Mouse (Mus musculus): ENCODE data around the gene Limd2. TPM values are rescaled to one million over a fixed set of nuclear protein-coding genes. Genes with fewer than 3 reads are reported as not detected.
A peak's percentile ranks its signal among the peaks of the same experiment; 100 is the strongest.

Limd2 gene
- polyA plus RNA-seq, 1 experiment = 36.4 TPM

GRCm38 (mm10) chr11:106163546-106163945 lies 2.9 kb upstream of the Limd2 start:
- TF ChIP-seq CEBPB (IDR thresholded peaks at IDR 0.05; ENCODE audit: insufficient read depth, poor library complexity, severe bottlenecking) (no peak), TCF12 (IDR thresholded peaks at IDR 0.05; ENCODE audit: insufficient read depth, poor library complexity, severe bottlenecking) (no peak), POLR2A (IDR thresholded peaks at IDR 0.05; ENCODE audit: insufficient read length, low read depth) (no peak), REST (IDR thresholded peaks at IDR 0.05; ENCODE audit: insufficient read depth, insufficient read length) (no peak), USF1 (IDR thresholded peaks at IDR 0.05; ENCODE audit: low read depth) (no peak)
- Histone ChIP-seq H3K4me3 (no peak overlapping the region), H3K4me2 (ENCODE audit: low read depth) (no peak overlapping the region), H3K27me3 (ENCODE audit: control insufficient read depth, insufficient read depth, insufficient read length) (no peaks in the 10 kb centered on the region), H3K36me3 (ENCODE audit: control insufficient read depth, insufficient read depth) (peaks cover 6% of the 10 kb centered on the region), H3ac (ENCODE audit: control insufficient read depth, insufficient read length) (no peak overlapping the region), H3K79me2 (ENCODE audit: control insufficient read depth, insufficient read depth) (no peaks in the 10 kb centered on the region)

GRCm38 (mm10) chr11:106162237-106162636 lies 1.6 kb upstream of the Limd2 start:
- Histone ChIP-seq H3K4me2 (ENCODE audit: low read depth) (no peak overlapping the region), H3K79me2 (ENCODE audit: control insufficient read depth, insufficient read depth) (no peaks in the 10 kb centered on the region), H3K27me3 (ENCODE audit: control insufficient read depth, insufficient read depth, insufficient read length) (no peaks in the 10 kb centered on the region), H3K36me3 (ENCODE audit: control insufficient read depth, insufficient read depth) (no peaks in the 10 kb centered on the region), H3ac (ENCODE audit: control insufficient read depth, insufficient read length) (no peak overlapping the region), H3K4me3 (no peak overlapping the region)
- no peak for TF ChIP-seq E2F4 (IDR thresholded peaks at IDR 0.05; ENCODE audit: insufficient read depth)
- no peak for TF ChIP-seq TCF3 (IDR thresholded peaks at IDR 0.05; ENCODE audit: insufficient read length, low read depth)
- no peak for TF ChIP-seq POLR2AphosphoS2 (IDR thresholded peaks at IDR 0.05; ENCODE audit: insufficient read length, low read depth)
- TF ChIP-seq POLR2A (IDR thresholded peaks at IDR 0.05; ENCODE audit: insufficient read length, low read depth) = no peak
- TF ChIP-seq MAX (IDR thresholded peaks at IDR 0.05; ENCODE audit: low read depth) = no peak
- no peak for TF ChIP-seq MYOG (IDR thresholded peaks at IDR 0.05; ENCODE audit: control insufficient read depth in 1 of 3, insufficient read depth in 1 of 3, insufficient read length in 2 of 3, low read depth in 2 of 3)
- no peak for TF ChIP-seq TCF12 (IDR thresholded peaks at IDR 0.05; ENCODE audit: insufficient read depth, poor library complexity, severe bottlenecking)
- TF ChIP-seq REST (IDR thresholded peaks at IDR 0.05; ENCODE audit: insufficient read depth, insufficient read length) = no peak
- TF ChIP-seq USF1 (IDR thresholded peaks at IDR 0.05; ENCODE audit: low read depth) = no peak
- TF ChIP-seq CEBPB (IDR thresholded peaks at IDR 0.05; ENCODE audit: insufficient read depth, poor library complexity, severe bottlenecking) = no peak
- TF ChIP-seq MYOD1 (IDR thresholded peaks at IDR 0.05; ENCODE audit: control insufficient read depth in 1 of 3, insufficient read length in 2 of 3, low read depth in 2 of 3) = no peak
- TF ChIP-seq SRF (IDR thresholded peaks at IDR 0.05; ENCODE audit: control insufficient read depth, insufficient read length, low read depth) = no peak

DNA sequence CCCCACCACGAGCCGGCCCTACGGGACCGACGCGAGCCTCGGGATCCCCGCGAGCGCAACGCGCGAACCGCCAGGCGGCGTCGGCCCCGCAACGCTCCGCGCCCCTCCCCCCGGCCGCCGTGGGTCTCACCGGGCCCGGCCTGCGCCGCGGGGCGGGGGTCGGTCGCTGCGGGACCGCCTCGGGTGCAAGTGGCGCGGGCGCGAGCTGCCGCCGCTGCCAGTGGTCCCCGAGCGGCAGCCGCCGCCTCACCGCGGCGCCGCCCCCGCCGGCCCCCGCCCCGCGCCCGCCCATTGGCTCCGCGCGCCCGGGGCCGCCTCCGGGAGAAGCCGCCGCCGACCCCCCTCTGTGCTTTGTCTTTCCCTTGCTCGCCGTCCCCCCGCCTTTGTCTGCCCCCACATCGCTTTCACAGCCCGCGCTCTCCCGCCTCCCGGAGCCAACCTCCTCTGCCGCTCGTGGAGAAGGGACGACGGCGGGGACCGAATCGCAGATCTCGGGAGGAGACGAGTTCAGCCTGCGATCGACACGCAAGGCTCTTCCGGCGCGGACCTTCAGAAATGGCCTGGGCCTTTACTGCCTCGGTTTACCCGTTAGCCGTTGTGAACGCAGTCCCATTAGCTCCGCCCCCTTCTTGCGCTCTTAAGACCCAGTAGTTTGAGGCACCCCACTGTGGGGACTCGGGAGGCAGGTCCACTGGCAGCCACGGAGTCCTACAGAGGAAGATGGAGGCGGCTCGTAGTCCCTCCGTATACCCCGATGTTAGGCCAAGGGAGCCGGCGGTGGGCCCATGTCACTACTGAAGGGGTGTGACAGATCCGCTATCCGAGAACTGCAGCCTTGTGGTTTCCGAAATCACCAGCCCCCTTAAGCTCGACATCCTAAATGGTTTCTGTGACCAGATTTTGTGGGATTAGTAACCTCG lies 479 bp downstream of the Limd2 start:
- Histone ChIP-seq H3K27me3 (ENCODE audit: control insufficient read depth, insufficient read depth, insufficient read length) (no peaks in the 10 kb centered on the region), H3K4me2 (ENCODE audit: low read depth) (peak overlapping the region; percentile 94), H3K36me3 (ENCODE audit: control insufficient read depth, insufficient read depth) (no peaks in the 10 kb centered on the region), H3K79me2 (ENCODE audit: control insufficient read depth, insufficient read depth) (no peaks in the 10 kb centered on the region), H3K4me3 (peak overlapping the region; percentile 51), H3ac (ENCODE audit: control insufficient read depth, insufficient read length) (peak overlapping the region; percentile 67)
- TF ChIP-seq CEBPB (IDR thresholded peaks at IDR 0.05; ENCODE audit: insufficient read depth, poor library complexity, severe bottlenecking) = no peak
- TF ChIP-seq MYOD1 (IDR thresholded peaks at IDR 0.05; ENCODE audit: control insufficient read depth in 1 of 3, insufficient read length in 2 of 3, low read depth in 2 of 3) = peak in 1 of 3 experiments; percentile 2
- peak; percentile 77 for TF ChIP-seq POLR2A (IDR thresholded peaks at IDR 0.05; ENCODE audit: insufficient read length, low read depth)
- TF ChIP-seq MYOG (IDR thresholded peaks at IDR 0.05; ENCODE audit: control insufficient read depth in 1 of 3, insufficient read depth in 1 of 3, insufficient read length in 2 of 3, low read depth in 2 of 3) = no peak
- no peak for TF ChIP-seq MAX (IDR thresholded peaks at IDR 0.05; ENCODE audit: low read depth)
- TF ChIP-seq POLR2AphosphoS2 (IDR thresholded peaks at IDR 0.05; ENCODE audit: insufficient read length, low read depth) = peak; percentile 71

GRCm38 (mm10) chr11:106159216-106159920 lies 1.3 kb downstream of the Limd2 start:
- Histone ChIP-seq H3ac (ENCODE audit: control insufficient read depth, insufficient read length) (peak overlapping the region; percentile 67), H3K4me2 (ENCODE audit: low read depth) (peak overlapping the region; percentile 63), H3K27me3 (ENCODE audit: control insufficient read depth, insufficient read depth, insufficient read length) (no peaks in the 10 kb centered on the region), H3K79me2 (ENCODE audit: control insufficient read depth, insufficient read depth) (no peaks in the 10 kb centered on the region), H3K4me3 (peak overlapping the region; percentile 51), H3K36me3 (ENCODE audit: control insufficient read depth, insufficient read depth) (no peaks in the 10 kb centered on the region)
- TF ChIP-seq SRF (IDR thresholded peaks at IDR 0.05; ENCODE audit: control insufficient read depth, insufficient read length, low read depth) (no peak), TCF12 (IDR thresholded peaks at IDR 0.05; ENCODE audit: insufficient read depth, poor library complexity, severe bottlenecking) (no peak), CEBPB (IDR thresholded peaks at IDR 0.05; ENCODE audit: insufficient read depth, poor library complexity, severe bottlenecking) (no peak), POLR2AphosphoS2 (IDR thresholded peaks at IDR 0.05; ENCODE audit: insufficient read length, low read depth) (peak; percentile 63), POLR2A (IDR thresholded peaks at IDR 0.05; ENCODE audit: insufficient read length, low read depth) (peak; percentile 12), MYOD1 (IDR thresholded peaks at IDR 0.05; ENCODE audit: control insufficient read depth in 1 of 3, insufficient read length in 2 of 3, low read depth in 2 of 3) (no peak), E2F4 (IDR thresholded peaks at IDR 0.05; ENCODE audit: insufficient read depth) (no peak), MYOG (IDR thresholded peaks at IDR 0.05; ENCODE audit: control insufficient read depth in 1 of 3, insufficient read depth in 1 of 3, insufficient read length in 2 of 3, low read depth in 2 of 3) (no peak), USF1 (IDR thresholded peaks at IDR 0.05; ENCODE audit: low read depth) (no peak), MAX (IDR thresholded peaks at IDR 0.05; ENCODE audit: low read depth) (no peak), REST (IDR thresholded peaks at IDR 0.05; ENCODE audit: insufficient read depth, insufficient read length) (no peak), TCF3 (IDR thresholded peaks at IDR 0.05; ENCODE audit: insufficient read length, low read depth) (no peak)
